Mouse (Mus musculus) intestine, embryonic 15.5 days (tissue): Measurements from ENCODE around the gene Abhd14a. TPM values are rescaled to one million over a fixed set of nuclear protein-coding genes. Genes with fewer than 3 reads are reported as not detected.

Experiments used
- ATAC-seq: fragments of 200-750 bp; cut with Nextera tagmentation; 2 replicates; pipeline ENCODE4 v1.8.0; 2017; ENCODE audit warnings: moderate TSS enrichment, moderate library complexity
- H3K27ac ChIP-seq: fragments of 300-500 bp; sonication (generic); 2 replicates; pipeline ENCODE4 v1.5.1; 2015; ENCODE audit warnings: mild to moderate bottlenecking, inconsistent platforms
- H3K27me3 ChIP-seq: fragments of 300-500 bp; sonication (generic); replicated peaks from 2 replicates; pipeline ENCODE4 v1.6.1; 2015; ENCODE audit warnings: inconsistent platforms
- H3K36me3 ChIP-seq: fragments of 300-500 bp; sonication (generic); 2 replicates; pipeline ENCODE4 v1.6.1; 2015; ENCODE audit warnings: inconsistent platforms
- H3K4me1 ChIP-seq: fragments of 300-500 bp; sonication (generic); replicated peaks from 2 replicates; pipeline ENCODE4 v1.6.1; 2015; ENCODE audit warnings: inconsistent platforms
- H3K4me2 ChIP-seq: fragments of 300-500 bp; sonication (generic); replicated peaks from 2 replicates; pipeline ENCODE4 v1.6.1; 2015; ENCODE audit warnings: mild to moderate bottlenecking, inconsistent platforms
- H3K4me3 ChIP-seq: fragments of 300-500 bp; sonication (generic); replicated peaks from 2 replicates; pipeline ENCODE4 v1.5.1; 2015; ENCODE audit warnings: inconsistent platforms
- H3K9ac ChIP-seq: fragments of 300-500 bp; sonication (generic); 2 replicates; pipeline ENCODE4 v1.6.1; 2015; ENCODE audit warnings: inconsistent platforms
- H3K9me3 ChIP-seq: fragments of 300-500 bp; sonication (generic); 2 replicates; pipeline ENCODE4 v1.6.1; 2016; ENCODE audit warnings: inconsistent platforms
- WGBS: fragments of 180-500 bp; shearing (Covaris S2); methylation state at CpG from one replicate; pipeline ENCODE4 v1.1.7; 2015; 5-methylcytosine and 5-hydroxymethylcytosine counted together
- polyA plus RNA-seq: library from polyadenylated mRNA; unstranded; fragments of >200 nt; fragmentation: Nextera tagmentation; extraction: Ambion mirVana; gene quantifications from 2 replicates; pipeline ENCODE4 v1.2.1, GENCODE M21; 2015

Gene Abhd14a
- polyA plus RNA-seq, 1 experiment from 2014 or later, result 49.1 TPM

DNA sequence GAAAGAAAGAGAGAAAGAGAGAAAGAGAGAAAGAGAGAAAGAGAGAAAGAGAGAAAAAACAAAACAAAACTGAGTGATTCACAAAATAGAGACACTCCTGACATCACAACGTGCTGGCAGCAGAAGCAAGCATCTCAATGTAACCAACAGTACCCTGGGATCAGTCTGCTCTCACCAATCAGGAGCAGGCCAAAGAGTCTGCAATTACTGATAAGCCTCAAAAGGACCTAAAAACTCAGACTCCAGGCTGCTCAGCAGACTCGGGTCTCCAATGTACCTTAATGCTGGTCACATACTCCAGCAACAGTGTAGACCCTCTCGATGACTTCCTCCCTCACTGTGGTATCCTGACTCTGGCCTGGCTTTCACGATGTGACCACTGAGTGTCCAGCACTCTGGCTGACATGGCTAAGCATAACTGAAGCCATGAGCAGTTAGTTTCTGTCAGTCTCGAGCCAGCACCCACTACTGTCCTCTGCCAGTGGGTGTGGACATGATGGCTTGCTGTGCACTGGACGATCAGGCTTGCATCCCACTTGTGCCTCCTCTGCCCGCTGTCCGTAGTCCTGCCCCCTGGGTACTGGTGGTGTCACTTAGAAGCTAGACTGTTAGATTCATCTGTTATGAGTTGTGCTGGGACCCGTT, 48.7 kb downstream of the Abhd14a start:
- ATAC-seq, result peak; percentile 37; the same call in 1 of the 2 replicates
- Histone ChIP-seq H3K27ac (no peak overlapping the region), H3K4me3 (no peak overlapping the region), H3K4me2 (no peak overlapping the region), H3K9me3 (no peaks in the 10 kb centered on the region), H3K4me1 (peaks cover 14% of the 10 kb centered on the region; the same call in 1 of the 2 replicates), H3K9ac (no peak overlapping the region), H3K36me3 (no peaks in the 10 kb centered on the region), H3K27me3 (no peaks in the 10 kb centered on the region)
- WGBS, result 62% methylated on average over 9 of the region's 9 CpGs

DNA sequence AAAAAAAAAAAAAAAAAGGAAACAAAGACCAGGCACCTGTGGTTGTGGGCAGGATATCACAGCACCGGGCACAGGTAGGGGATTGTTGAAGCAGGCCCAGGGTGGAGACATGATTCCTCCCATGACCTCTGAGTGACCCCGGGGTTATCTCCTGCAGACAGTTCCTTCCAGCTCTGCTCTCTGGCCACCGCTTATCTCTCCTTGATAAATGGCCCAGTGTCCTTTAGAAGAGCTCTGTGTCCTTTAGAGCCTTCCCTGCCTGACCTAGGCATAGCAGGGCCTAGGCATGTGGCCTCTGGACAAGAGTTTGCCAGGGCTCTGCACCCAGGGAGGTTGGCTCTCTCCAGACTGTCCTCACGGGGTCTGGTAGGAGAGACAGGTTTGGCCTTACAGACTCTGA, 49.7 kb downstream of the Abhd14a start:
- no peak overlapping the region for H3K4me3 ChIP-seq
- H3K9ac ChIP-seq, result no peak overlapping the region
- 44% methylated on average over 4 of the region's 4 CpGs for WGBS
- no peaks in the 10 kb centered on the region for H3K36me3 ChIP-seq
- no peaks in the 10 kb centered on the region for H3K9me3 ChIP-seq
- H3K4me2 ChIP-seq, result no peak overlapping the region
- H3K27ac ChIP-seq, result no peak overlapping the region
- H3K27me3 ChIP-seq, result no peaks in the 10 kb centered on the region
- H3K4me1 ChIP-seq, result peaks cover 16% of the 10 kb centered on the region
- no peak for ATAC-seq

DNA sequence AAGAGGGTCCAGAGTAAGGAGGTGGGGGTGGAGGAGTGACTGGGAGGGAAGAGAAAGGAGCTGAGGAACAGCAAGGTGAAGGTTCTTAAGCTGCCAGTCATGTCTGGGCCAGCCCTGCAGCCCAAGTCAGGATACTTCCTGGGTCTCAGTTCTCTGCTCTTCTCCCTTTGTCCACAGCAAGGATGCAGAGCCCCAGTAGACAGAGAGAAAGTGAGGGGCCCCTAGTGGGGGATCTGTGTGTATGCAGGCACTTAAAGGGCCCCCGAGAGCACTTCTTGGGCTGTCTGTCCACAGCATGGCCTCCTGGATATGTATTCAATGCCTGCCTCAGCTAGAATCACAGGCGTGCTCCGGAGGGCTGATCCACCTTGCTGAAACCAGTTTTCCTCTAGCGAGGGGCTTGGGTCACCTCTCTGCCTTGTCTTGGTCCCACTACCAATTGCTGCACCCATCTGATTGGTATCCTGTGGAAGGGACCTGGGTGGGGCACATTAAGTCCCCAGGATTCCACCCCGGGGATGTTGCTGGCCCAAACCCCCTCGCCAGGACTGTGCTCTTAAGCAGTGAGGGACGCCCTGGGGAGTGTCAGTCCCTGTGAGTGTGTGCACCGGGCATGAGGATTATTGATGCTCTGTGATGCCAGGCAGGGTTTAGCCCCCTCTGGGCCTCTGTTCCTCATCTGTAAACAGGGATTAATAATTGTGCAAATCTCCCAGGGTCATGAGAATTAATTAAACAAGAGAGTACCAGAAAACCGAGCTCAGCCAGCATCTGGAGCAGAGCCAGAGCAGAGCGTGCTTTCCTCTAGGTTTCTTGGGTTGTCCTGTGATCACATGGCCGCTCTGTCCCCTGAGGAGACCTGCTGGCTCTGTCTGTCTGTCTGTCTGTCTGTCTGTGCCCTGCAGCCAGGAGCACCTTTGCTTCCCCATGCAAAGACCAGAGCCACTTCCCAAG, 52.6 kb downstream of the Abhd14a start:
- no peaks in the 10 kb centered on the region for H3K36me3 ChIP-seq
- H3K4me3 ChIP-seq, result no peak overlapping the region
- H3K4me1 ChIP-seq, result peaks cover 16% of the 10 kb centered on the region
- ATAC-seq, result peak; percentile 48; the same call in 1 of the 2 replicates
- no peaks in the 10 kb centered on the region for H3K27me3 ChIP-seq
- no peak overlapping the region for H3K4me2 ChIP-seq
- no peak overlapping the region for H3K9ac ChIP-seq
- H3K27ac ChIP-seq, result no peak overlapping the region
- no peaks in the 10 kb centered on the region for H3K9me3 ChIP-seq
- WGBS, result 49% methylated on average over 11 of the region's 11 CpGs

DNA sequence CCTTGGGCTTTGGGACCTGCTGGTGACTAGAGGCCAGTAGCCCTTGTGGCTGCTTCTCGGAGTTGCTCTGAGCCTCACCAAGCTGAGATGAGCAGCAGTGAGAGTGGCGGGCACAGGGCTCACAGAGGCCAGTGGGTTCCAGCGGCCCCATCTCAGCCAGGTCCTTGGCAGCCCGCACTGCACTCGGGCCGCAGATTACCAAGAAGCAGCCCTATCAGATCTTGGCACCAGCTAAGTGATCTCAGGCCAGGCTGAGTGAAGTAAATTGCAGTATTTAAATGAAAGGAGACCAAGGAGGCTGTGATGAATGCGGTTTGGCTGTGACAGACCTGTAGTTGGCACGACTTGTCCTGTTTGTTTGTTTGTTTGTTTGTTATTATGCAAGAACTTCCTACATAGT, 53.9 kb downstream of the Abhd14a start:
- no peaks in the 10 kb centered on the region for H3K36me3 ChIP-seq
- no peak overlapping the region for H3K27ac ChIP-seq
- H3K4me2 ChIP-seq, result no peak overlapping the region
- ATAC-seq, result no peak
- no peak overlapping the region for H3K9ac ChIP-seq
- no peaks in the 10 kb centered on the region for H3K9me3 ChIP-seq
- no peaks in the 10 kb centered on the region for H3K27me3 ChIP-seq
- no peak overlapping the region for H3K4me3 ChIP-seq
- 89% methylated on average over 8 of the region's 8 CpGs for WGBS
- H3K4me1 ChIP-seq, result peaks cover 11% of the 10 kb centered on the region

DNA sequence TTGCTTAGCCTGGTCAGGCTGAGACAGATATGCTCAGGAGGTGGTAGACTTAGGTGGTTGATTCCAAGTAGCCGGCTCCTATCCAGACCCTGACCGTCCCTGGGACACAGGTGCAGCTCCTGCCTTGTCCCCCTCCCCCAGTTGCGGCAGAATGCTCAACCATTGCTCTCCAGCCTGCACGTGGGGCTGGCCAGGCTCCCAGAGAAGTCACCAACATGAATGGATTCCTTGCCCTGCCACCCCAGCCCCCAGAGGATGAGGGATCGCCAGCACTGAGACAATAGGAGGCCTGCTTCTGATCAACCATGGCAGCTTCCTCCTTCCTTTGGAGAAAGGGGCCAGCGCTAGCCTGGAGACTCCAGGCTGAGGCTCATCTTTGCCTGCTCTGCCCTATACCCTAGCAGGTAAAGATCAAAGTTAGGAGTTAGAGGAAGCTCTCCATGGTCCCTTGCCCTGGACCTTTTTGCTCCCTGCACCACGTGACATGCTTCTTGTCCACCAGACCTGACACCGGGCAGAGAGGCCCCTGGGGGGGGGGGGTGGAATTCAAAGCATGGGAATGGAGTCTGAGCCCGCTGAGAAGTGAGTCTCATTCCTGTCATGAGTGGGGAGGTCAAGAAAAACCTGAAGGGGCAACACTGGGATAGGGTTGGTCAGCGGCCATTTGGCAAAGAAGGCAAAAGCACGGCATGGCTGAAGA, 54.5 kb downstream of the Abhd14a start:
- no peak overlapping the region for H3K4me3 ChIP-seq
- ATAC-seq, result no peak
- peaks cover 11% of the 10 kb centered on the region for H3K4me1 ChIP-seq
- WGBS, result 60% methylated on average over 11 of the region's 11 CpGs
- no peaks in the 10 kb centered on the region for H3K9me3 ChIP-seq
- H3K9ac ChIP-seq, result no peak overlapping the region
- H3K36me3 ChIP-seq, result no peaks in the 10 kb centered on the region
- H3K27me3 ChIP-seq, result no peaks in the 10 kb centered on the region
- H3K4me2 ChIP-seq, result no peak overlapping the region
- no peak overlapping the region for H3K27ac ChIP-seq

Other genes starting within 250 kb of the Abhd14a start
- 30.4 and 31.7 TPM in 2 replicates for gene Ppm1m, start 247.9 kb downstream of the Abhd14a start, polyA plus RNA-seq
- gene Twf2, start 244.6 kb downstream of the Abhd14a start, polyA plus RNA-seq, result 51.5 and 52.5 TPM in 2 replicates
- gene Tlr9, start 225.1 kb downstream of the Abhd14a start, polyA plus RNA-seq, result 0.16 and 0.19 TPM in 2 replicates
- gene Alas1, start 199.0 kb downstream of the Abhd14a start, polyA plus RNA-seq, result 110 TPM in 2 replicates
- gene Poc1a, start 166.6 kb downstream of the Abhd14a start, polyA plus RNA-seq, result 25.9 and 28.2 TPM in 2 replicates
- 10.0 and 10.3 TPM in 2 replicates for gene Dusp7, start 79.0 kb downstream of the Abhd14a start, polyA plus RNA-seq
- gene Rpl29, start 18.2 kb downstream of the Abhd14a start, polyA plus RNA-seq, result 981 and 1,002 TPM in 2 replicates
- gene Acy1, start 9.4 kb downstream of the Abhd14a start, polyA plus RNA-seq, result 47.7 and 48.7 TPM in 2 replicates
- gene Abhd14b, start 219 bp downstream of the Abhd14a start, polyA plus RNA-seq, result 25.4 and 31.8 TPM in 2 replicates
- 43.7 and 49.5 TPM in 2 replicates for gene Pcbp4, start 5.6 kb upstream of the Abhd14a start, polyA plus RNA-seq
- 0.20 and 0.45 TPM in 2 replicates for gene Gpr62, start 18.3 kb upstream of the Abhd14a start, polyA plus RNA-seq
- 49.9 and 50.0 TPM in 2 replicates for gene Rrp9, start 28.3 kb upstream of the Abhd14a start, polyA plus RNA-seq
- 2.4 and 2.5 TPM in 2 replicates for gene Parp3, start 29.3 kb upstream of the Abhd14a start, polyA plus RNA-seq
- not detected in 2 replicates for gene Iqcf1, start 52.3 kb upstream of the Abhd14a start, polyA plus RNA-seq
- gene Iqcf5, start 66.9 kb upstream of the Abhd14a start, polyA plus RNA-seq, result not detected in 2 replicates
- gene Iqcf3, start 114.0 kb upstream of the Abhd14a start, polyA plus RNA-seq, result not detected in 2 replicates
- gene Iqcf4, start 123.3 kb upstream of the Abhd14a start, polyA plus RNA-seq, result not detected in 2 replicates
- gene Iqcf6, start 178.9 kb upstream of the Abhd14a start, polyA plus RNA-seq, result not detected in 2 replicates
- gene Grm2, start 208.4 kb upstream of the Abhd14a start, polyA plus RNA-seq, result not detected in 2 replicates
- 52.6 and 59.5 TPM in 2 replicates for gene Tex264, start 238.2 kb upstream of the Abhd14a start, polyA plus RNA-seq